Mouse (Mus musculus): ENCODE measurements around the gene Dst. TPM values are rescaled to one million over a fixed set of nuclear protein-coding genes. Genes with fewer than 3 reads are reported as not detected.

The Dst gene
- polyA plus RNA-seq, 1 experiment = 197 TPM

GRCm38 (mm10) chr1:34017323-34017722, 109.3 kb downstream of the Dst start:
- TF ChIP-seq POLR2A (IDR thresholded peaks at IDR 0.05; ENCODE audit: insufficient read depth, low read depth, low read length) (no peak), CTCF (IDR thresholded peaks at IDR 0.05; ENCODE audit: insufficient read depth, low read depth, low read length) (no peak)
- no peak overlapping the region for H3K27ac ChIP-seq (ENCODE audit: insufficient read depth, low read depth, low read length)
- no peak overlapping the region for H3K4me3 ChIP-seq (ENCODE audit: insufficient read depth, low read depth, low read length)
- WGBS = 89% methylated on average over 4 of the region's 4 CpGs
- 0 out of 2 replicates have a peak, but pooled peaks cover 4% of the 10 kb centered on the region for H3K4me1 ChIP-seq (ENCODE audit: control insufficient read depth, insufficient read depth, low read length)

- TF ChIP-seq CTCF (IDR thresholded peaks at IDR 0.05; ENCODE audit: insufficient read depth, low read depth, low read length) = no peak
- no peak for TF ChIP-seq POLR2A (IDR thresholded peaks at IDR 0.05; ENCODE audit: insufficient read depth, low read depth, low read length)
- no peak overlapping the region for H3K27ac ChIP-seq (ENCODE audit: insufficient read depth, low read depth, low read length)
- WGBS = 87% methylated on average over 6 of the region's 6 CpGs
- H3K4me3 ChIP-seq (ENCODE audit: insufficient read depth, low read depth, low read length) = no peak overlapping the region
- peaks cover 10% of the 10 kb centered on the region for H3K4me1 ChIP-seq (ENCODE audit: control insufficient read depth, insufficient read depth, low read length)
Observed at GRCm38 (mm10) chr1:34020599-34020998, 112.6 kb downstream of the Dst start.

GRCm38 (mm10) chr1:34021574-34021973, 113.5 kb downstream of the Dst start:
- Histone ChIP-seq H3K4me3 (ENCODE audit: insufficient read depth, low read depth, low read length) (no peak overlapping the region), H3K27ac (ENCODE audit: insufficient read depth, low read depth, low read length) (no peak overlapping the region), H3K4me1 (ENCODE audit: control insufficient read depth, insufficient read depth, low read length) (peaks cover 10% of the 10 kb centered on the region)
- TF ChIP-seq POLR2A (IDR thresholded peaks at IDR 0.05; ENCODE audit: insufficient read depth, low read depth, low read length) (no peak), CTCF (IDR thresholded peaks at IDR 0.05; ENCODE audit: insufficient read depth, low read depth, low read length) (no peak)
- 45% methylated on average over 2 of the region's 2 CpGs for WGBS

- TF ChIP-seq POLR2A (IDR thresholded peaks at IDR 0.05; ENCODE audit: insufficient read depth, low read depth, low read length) (no peak), CTCF (IDR thresholded peaks at IDR 0.05; ENCODE audit: insufficient read depth, low read depth, low read length) (no peak)
- no peak overlapping the region for H3K4me3 ChIP-seq (ENCODE audit: insufficient read depth, low read depth, low read length)
- peaks cover 10% of the 10 kb centered on the region for H3K4me1 ChIP-seq (ENCODE audit: control insufficient read depth, insufficient read depth, low read length)
- WGBS = 24% methylated on average over 9 of the region's 9 CpGs
- no peak overlapping the region for H3K27ac ChIP-seq (ENCODE audit: insufficient read depth, low read depth, low read length)
Observed at GRCm38 (mm10) chr1:34023154-34023553, 115.1 kb downstream of the Dst start.

- Histone ChIP-seq H3K27ac (ENCODE audit: insufficient read depth, low read depth, low read length) (no peak overlapping the region), H3K4me1 (ENCODE audit: control insufficient read depth, insufficient read depth, low read length) (peaks cover 6% of the 10 kb centered on the region), H3K4me3 (ENCODE audit: insufficient read depth, low read depth, low read length) (no peak overlapping the region)
- no peak for TF ChIP-seq POLR2A (IDR thresholded peaks at IDR 0.05; ENCODE audit: insufficient read depth, low read depth, low read length)
- 91% methylated on average over 6 of the region's 6 CpGs for WGBS
Observed at GRCm38 (mm10) chr1:34025879-34026278, 117.9 kb downstream of the Dst start.

- Histone ChIP-seq H3K4me3 (ENCODE audit: insufficient read depth, low read depth, low read length) (no peak overlapping the region), H3K4me1 (ENCODE audit: control insufficient read depth, insufficient read depth, low read length) (peaks cover under 1% of the 10 kb centered on the region; the same call in 1 of the 2 replicates), H3K27ac (ENCODE audit: insufficient read depth, low read depth, low read length) (no peak overlapping the region)
- WGBS = 88% methylated on average over 5 of the region's 5 CpGs
- no peak for TF ChIP-seq POLR2A (IDR thresholded peaks at IDR 0.05; ENCODE audit: insufficient read depth, low read depth, low read length)
- no peak for TF ChIP-seq CTCF (IDR thresholded peaks at IDR 0.05; ENCODE audit: insufficient read depth, low read depth, low read length)
Observed at GRCm38 (mm10) chr1:34028722-34029121, 120.7 kb downstream of the Dst start.

- TF ChIP-seq POLR2A (IDR thresholded peaks at IDR 0.05; ENCODE audit: insufficient read depth, low read depth, low read length) (no peak), CTCF (IDR thresholded peaks at IDR 0.05; ENCODE audit: insufficient read depth, low read depth, low read length) (no peak)
- Histone ChIP-seq H3K27ac (ENCODE audit: insufficient read depth, low read depth, low read length) (no peak overlapping the region), H3K4me1 (ENCODE audit: control insufficient read depth, insufficient read depth, low read length) (no peaks in the 10 kb centered on the region), H3K4me3 (ENCODE audit: insufficient read depth, low read depth, low read length) (no peak overlapping the region)
- WGBS = 90% methylated on average over 17 of the region's 17 CpGs
Observed at GRCm38 (mm10) chr1:34030330-34031021, 122.5 kb downstream of the Dst start.

GRCm38 (mm10) chr1:34033052-34033451, 125.0 kb downstream of the Dst start:
- no peaks in the 10 kb centered on the region for H3K4me1 ChIP-seq (ENCODE audit: control insufficient read depth, insufficient read depth, low read length)
- no peak overlapping the region for H3K27ac ChIP-seq (ENCODE audit: insufficient read depth, low read depth, low read length)
- 89% methylated on average over 5 of the region's 5 CpGs for WGBS
- no peak overlapping the region for H3K4me3 ChIP-seq (ENCODE audit: insufficient read depth, low read depth, low read length)
- no peak for TF ChIP-seq POLR2A (IDR thresholded peaks at IDR 0.05; ENCODE audit: insufficient read depth, low read depth, low read length)
- no peak for TF ChIP-seq CTCF (IDR thresholded peaks at IDR 0.05; ENCODE audit: insufficient read depth, low read depth, low read length)

GRCm38 (mm10) chr1:34033478-34033877, 125.5 kb downstream of the Dst start:
- Histone ChIP-seq H3K4me3 (ENCODE audit: insufficient read depth, low read depth, low read length) (no peak overlapping the region), H3K4me1 (ENCODE audit: control insufficient read depth, insufficient read depth, low read length) (no peaks in the 10 kb centered on the region), H3K27ac (ENCODE audit: insufficient read depth, low read depth, low read length) (no peak overlapping the region)
- 87% methylated on average over 1 of the region's 1 CpGs for WGBS
- no peak for TF ChIP-seq CTCF (IDR thresholded peaks at IDR 0.05; ENCODE audit: insufficient read depth, low read depth, low read length)
- no peak for TF ChIP-seq POLR2A (IDR thresholded peaks at IDR 0.05; ENCODE audit: insufficient read depth, low read depth, low read length)
